Mouse (Mus musculus) midbrain, embryonic 16.5 days (tissue): ENCODE data around the gene Tanc1. TPM values are rescaled to one million over a fixed set of nuclear protein-coding genes. Genes with fewer than 3 reads are reported as not detected.

ENCODE experiments used
- ATAC-seq: fragments of 200-750 bp; cut with Nextera tagmentation; 2 replicates; pipeline ENCODE4 v1.8.0; 2017; ENCODE audit warnings: moderate TSS enrichment
- H3K27ac ChIP-seq: fragments of 300-500 bp; sonication (generic); 2 replicates; pipeline ENCODE4 v1.5.1; 2014; ENCODE audit warnings: mild to moderate bottlenecking, low read length, mixed read lengths
- H3K27me3 ChIP-seq: fragments of 300-500 bp; sonication (generic); 2 replicates; pipeline ENCODE4 v1.6.1; 2014; ENCODE audit warnings: low read depth, low read length, mixed read lengths; ENCODE audit not compliant: control insufficient read depth, insufficient read depth
- H3K36me3 ChIP-seq: fragments of 300-500 bp; sonication (generic); 2 replicates; pipeline ENCODE4 v1.6.1; 2014; ENCODE audit warnings: mild to moderate bottlenecking, low read length, moderate library complexity, mixed read lengths; ENCODE audit not compliant: control insufficient read depth, insufficient read depth
- H3K4me1 ChIP-seq: fragments of 300-500 bp; sonication (generic); 2 replicates; pipeline ENCODE4 v1.6.1; 2014; ENCODE audit warnings: mild to moderate bottlenecking, low read length, mixed read lengths; ENCODE audit not compliant: control insufficient read depth, insufficient read depth
- H3K4me2 ChIP-seq: fragments of 300-500 bp; sonication (generic); 2 replicates; pipeline ENCODE4 v1.6.1; 2014; ENCODE audit warnings: mild to moderate bottlenecking, low read length, mixed read lengths
- H3K4me3 ChIP-seq: fragments of 300-500 bp; sonication (generic); 2 replicates; pipeline ENCODE4 v1.5.1; 2014; ENCODE audit warnings: low read depth, mild to moderate bottlenecking, low read length, moderate library complexity, mixed read lengths
- H3K9ac ChIP-seq: fragments of 300-500 bp; sonication (generic); 2 replicates; pipeline ENCODE4 v1.6.1; 2014; ENCODE audit warnings: low read depth, low read length, mixed read lengths
- H3K9me3 ChIP-seq: fragments of 300-500 bp; sonication (generic); replicated peaks from 2 replicates; pipeline ENCODE4 v1.6.1; 2014; ENCODE audit warnings: mild to moderate bottlenecking, low read length, mixed read lengths; ENCODE audit not compliant: control insufficient read depth, poor library complexity, severe bottlenecking
- WGBS: fragments of 180-500 bp; shearing (Covaris S2); extraction: QIAGEN DNeasy Blood & Tissue Kit; methylation state at CpG from one replicate; pipeline ENCODE4 v1.1.7; 2014; 5-methylcytosine and 5-hydroxymethylcytosine counted together
- polyA plus RNA-seq: library from polyadenylated mRNA; unstranded; fragments of >200 nt; fragmentation: Nextera tagmentation; extraction: Ambion mirVana; gene quantifications from 2 replicates; pipeline ENCODE4 v1.2.1, GENCODE M21; 2015

Gene Tanc1
- polyA plus RNA-seq, 1 experiment from 2014 or later: 4.2 TPM

DNA sequence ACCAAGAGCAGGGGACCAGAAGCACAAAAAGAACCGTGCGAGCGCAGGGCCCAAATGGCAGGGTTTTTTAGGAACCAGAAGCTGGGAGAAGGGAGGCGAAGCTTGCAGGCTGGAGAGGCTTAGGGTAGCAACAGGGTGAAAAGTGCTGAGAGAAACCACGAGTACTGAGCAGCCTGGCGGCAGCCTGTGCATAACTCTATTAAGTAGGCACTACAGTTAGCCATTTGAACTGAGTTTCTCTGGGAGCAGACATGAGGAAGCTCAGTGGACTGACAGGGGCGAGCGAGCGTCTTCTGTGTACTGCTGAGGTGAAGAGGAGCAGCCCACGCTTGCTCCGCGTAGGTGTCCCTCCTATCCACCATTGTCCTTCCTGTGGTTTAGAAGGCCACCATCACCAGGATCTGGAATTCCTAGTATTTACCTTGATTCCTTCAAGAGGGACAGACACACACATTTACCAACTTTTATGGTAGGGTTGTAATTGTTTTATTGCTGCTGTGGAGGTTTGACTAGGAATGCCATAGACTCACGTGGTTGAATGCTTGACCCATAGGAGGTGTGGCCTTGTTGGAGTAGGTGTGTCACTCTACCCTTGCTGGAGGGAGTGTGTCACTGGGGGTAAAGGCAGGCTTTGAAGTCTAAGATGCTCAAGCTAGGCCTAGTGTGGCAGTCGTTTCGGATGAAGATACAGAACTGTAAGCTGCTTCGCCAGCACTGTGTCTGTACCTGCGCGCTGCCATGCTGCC, 25.4 kb downstream of the Tanc1 start:
- Histone ChIP-seq H3K4me2 (no peak overlapping the region), H3K27ac (no peak overlapping the region), H3K4me3 (no peak overlapping the region), H3K4me1 (no peaks in the 10 kb centered on the region), H3K9me3 (peaks cover 4% of the 10 kb centered on the region; the same call in 1 of the 2 replicates), H3K9ac (no peak overlapping the region), H3K36me3 (no peaks in the 10 kb centered on the region), H3K27me3 (no peaks in the 10 kb centered on the region; the same call in none of the 2 replicates)
- WGBS: 96% methylated on average over 18 of the region's 18 CpGs
- ATAC-seq: no peak

DNA sequence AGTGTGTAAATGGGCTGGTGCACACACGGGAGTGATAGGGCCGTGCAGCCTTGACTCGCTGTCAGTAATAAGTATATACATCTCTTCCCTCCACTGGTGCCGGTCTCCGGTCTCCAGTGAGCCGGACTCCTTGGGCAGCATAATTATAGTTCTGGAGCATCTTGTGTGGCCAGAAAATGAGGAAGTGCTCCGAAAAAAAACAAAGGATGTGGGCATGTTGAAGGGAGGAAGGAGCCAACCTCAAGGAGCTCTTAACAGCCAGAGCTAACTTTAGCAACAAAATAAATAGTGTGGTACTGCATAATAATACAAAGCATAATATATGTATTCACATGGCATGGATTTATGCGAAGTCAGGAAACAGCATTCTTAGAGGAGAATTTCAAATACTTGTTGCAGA, 30.9 kb downstream of the Tanc1 start:
- peaks cover 2% of the 10 kb centered on the region; the same call in 1 of the 2 replicates for H3K4me1 ChIP-seq
- no peak overlapping the region for H3K27ac ChIP-seq
- peaks cover 17% of the 10 kb centered on the region for H3K27me3 ChIP-seq
- no peak for ATAC-seq
- H3K4me3 ChIP-seq: no peak overlapping the region
- H3K36me3 ChIP-seq: no peaks in the 10 kb centered on the region
- H3K9ac ChIP-seq: no peak overlapping the region
- no peaks in the 10 kb centered on the region for H3K9me3 ChIP-seq
- 86% methylated on average over 8 of the region's 8 CpGs for WGBS
- H3K4me2 ChIP-seq: no peak overlapping the region

DNA sequence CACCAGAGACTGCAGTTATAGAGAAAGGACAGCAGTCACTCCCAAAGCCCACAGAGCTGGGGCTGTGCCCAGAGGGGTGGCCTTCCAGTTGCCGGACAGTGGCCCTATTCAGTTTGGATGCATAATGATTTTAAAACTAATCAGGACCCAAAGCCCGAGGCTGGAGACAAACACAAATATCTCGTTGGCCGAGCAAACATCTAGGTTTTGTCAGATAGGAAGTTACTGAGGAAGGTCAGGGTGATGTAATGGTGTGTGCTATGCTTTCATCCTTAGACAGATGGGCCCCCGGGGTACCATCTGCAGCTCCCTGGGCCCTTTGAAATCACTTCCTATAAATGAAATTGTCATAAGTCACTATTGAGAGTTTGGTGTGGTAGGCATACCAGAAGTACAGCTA, 33.0 kb downstream of the Tanc1 start:
- no peak overlapping the region for H3K27ac ChIP-seq
- H3K9ac ChIP-seq: no peak overlapping the region
- no peaks in the 10 kb centered on the region for H3K36me3 ChIP-seq
- H3K27me3 ChIP-seq: peaks cover 25% of the 10 kb centered on the region
- no peak for ATAC-seq
- peaks cover 15% of the 10 kb centered on the region; the same call in 1 of the 2 replicates for H3K4me1 ChIP-seq
- no peak overlapping the region for H3K4me2 ChIP-seq
- H3K9me3 ChIP-seq: no peaks in the 10 kb centered on the region
- H3K4me3 ChIP-seq: no peak overlapping the region
- 67% methylated on average over 5 of the region's 5 CpGs for WGBS

DNA sequence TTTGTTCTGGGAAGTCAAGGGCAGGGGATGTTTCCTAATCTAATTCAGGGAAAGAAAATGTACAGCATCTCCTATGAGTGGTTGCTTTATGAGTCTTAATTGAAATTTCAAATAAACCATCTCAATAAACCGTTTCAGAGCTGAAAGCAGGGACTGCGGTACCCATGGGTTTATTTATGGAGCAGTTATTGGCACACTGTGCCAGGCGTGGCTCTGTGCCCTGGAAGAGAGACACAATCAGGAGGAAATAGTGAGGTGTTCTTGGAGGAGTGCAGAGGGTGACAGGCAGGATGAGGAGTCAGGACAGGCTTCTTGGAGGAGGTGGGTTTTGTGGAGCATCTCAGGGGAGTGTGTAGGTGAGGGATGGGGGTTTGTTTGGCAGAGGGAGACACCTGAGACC, 33.7 kb downstream of the Tanc1 start:
- Histone ChIP-seq H3K4me2 (no peak overlapping the region), H3K4me3 (no peak overlapping the region), H3K9me3 (no peaks in the 10 kb centered on the region), H3K36me3 (no peaks in the 10 kb centered on the region), H3K4me1 (peaks cover 15% of the 10 kb centered on the region; the same call in 1 of the 2 replicates), H3K27ac (no peak overlapping the region), H3K9ac (no peak overlapping the region), H3K27me3 (peaks cover 26% of the 10 kb centered on the region)
- 64% methylated on average over 3 of the region's 3 CpGs for WGBS
- ATAC-seq: no peak

DNA sequence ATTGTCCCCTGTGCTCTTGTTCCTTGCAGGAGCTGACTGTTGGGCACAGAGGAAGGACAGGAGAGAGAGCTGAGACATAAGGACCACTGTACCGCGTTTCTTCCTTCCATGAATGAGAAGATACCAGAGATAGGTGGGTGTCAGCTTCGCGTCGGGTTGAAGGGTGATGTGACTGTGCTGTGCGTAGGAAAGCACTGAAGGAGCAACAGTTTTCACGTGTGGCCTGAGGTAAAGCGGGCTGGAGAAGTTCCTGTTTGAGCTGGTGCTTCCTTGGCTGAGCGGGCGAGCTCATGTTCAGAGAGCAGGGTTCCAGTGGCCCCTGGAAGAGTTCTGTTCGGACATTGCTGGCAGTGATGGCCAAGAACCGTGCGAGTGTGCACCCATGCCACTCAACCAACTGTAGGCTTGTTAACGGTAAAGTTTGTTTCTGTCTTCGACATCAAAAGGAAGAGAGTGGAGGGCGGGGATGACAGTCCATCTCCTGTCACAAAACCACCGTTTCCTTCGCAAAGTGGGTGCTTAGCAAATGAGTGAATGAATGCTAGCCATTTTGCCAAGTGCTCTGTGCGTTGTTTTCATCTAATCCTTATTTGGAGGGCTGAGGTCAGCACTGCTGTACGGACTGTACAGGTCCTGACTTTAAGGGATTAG, 35.0 kb downstream of the Tanc1 start:
- no peaks in the 10 kb centered on the region for H3K36me3 ChIP-seq
- H3K27ac ChIP-seq: no peak overlapping the region
- H3K27me3 ChIP-seq: peaks cover 26% of the 10 kb centered on the region
- H3K9ac ChIP-seq: no peak overlapping the region
- H3K4me3 ChIP-seq: no peak overlapping the region
- peaks cover 15% of the 10 kb centered on the region; the same call in 1 of the 2 replicates for H3K4me1 ChIP-seq
- H3K4me2 ChIP-seq: no peak overlapping the region
- ATAC-seq: no peak
- WGBS: 91% methylated on average over 20 of the region's 20 CpGs
- H3K9me3 ChIP-seq: no peaks in the 10 kb centered on the region

DNA sequence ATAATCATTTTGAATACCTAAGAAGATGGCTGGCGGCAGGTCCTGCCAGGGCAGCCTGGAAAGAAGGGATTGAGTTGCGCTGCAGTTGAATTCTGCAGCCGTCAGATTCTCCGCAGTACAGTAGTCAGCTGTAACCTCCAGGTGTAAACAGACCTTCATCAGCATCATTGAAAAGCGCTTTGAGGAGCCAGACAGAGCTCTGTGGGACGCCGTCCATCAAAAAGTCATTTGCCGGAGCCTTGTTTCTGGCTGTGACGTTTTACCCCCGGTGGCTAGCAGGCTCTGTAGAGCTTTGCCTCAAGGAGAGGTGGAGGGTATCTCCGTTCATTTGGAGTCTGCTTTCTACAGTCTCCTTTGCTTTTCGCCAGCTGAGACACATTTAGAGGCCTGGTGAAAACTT, 36.6 kb downstream of the Tanc1 start:
- ATAC-seq: 0 out of 2 replicates have a peak, but pooled peaks have one; percentile 18
- Histone ChIP-seq H3K9ac (0 out of 2 replicates have a peak overlapping the region, but pooled peaks have one; percentile 48), H3K9me3 (no peaks in the 10 kb centered on the region), H3K4me2 (peak overlapping the region; percentile 34), H3K27me3 (peaks cover 26% of the 10 kb centered on the region), H3K36me3 (no peaks in the 10 kb centered on the region), H3K4me3 (no peak overlapping the region), H3K27ac (no peak overlapping the region), H3K4me1 (peaks cover 15% of the 10 kb centered on the region; the same call in 1 of the 2 replicates)
- 11% methylated on average over 12 of the region's 12 CpGs for whole genome bisulfite sequencing

DNA sequence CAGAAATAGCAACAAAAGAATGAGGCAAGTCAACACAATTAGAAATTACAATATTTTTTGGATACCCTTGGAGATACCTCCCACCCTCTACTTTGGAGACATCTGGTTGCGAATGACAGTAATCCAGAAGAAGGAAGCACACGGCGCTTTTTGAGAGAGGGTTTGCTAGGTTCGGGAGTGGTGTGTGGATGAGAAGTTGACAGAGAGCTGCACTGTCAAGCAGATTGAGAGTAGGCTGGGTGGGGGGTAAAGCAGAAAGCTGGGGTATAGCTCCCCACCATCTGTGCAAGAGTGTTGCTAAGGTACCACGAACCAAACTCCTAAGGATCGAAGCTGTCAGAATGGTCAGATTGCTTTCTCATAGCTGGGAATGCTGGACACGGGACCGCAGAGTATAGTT, 40.0 kb downstream of the Tanc1 start:
- Histone ChIP-seq H3K36me3 (no peaks in the 10 kb centered on the region), H3K27me3 (peaks cover 18% of the 10 kb centered on the region), H3K4me1 (peaks cover 19% of the 10 kb centered on the region; the same call in 1 of the 2 replicates), H3K4me3 (no peak overlapping the region), H3K4me2 (no peak overlapping the region), H3K9ac (no peak overlapping the region), H3K27ac (no peak overlapping the region), H3K9me3 (no peaks in the 10 kb centered on the region)
- WGBS: 93% methylated on average over 8 of the region's 8 CpGs
- no peak for ATAC-seq

DNA sequence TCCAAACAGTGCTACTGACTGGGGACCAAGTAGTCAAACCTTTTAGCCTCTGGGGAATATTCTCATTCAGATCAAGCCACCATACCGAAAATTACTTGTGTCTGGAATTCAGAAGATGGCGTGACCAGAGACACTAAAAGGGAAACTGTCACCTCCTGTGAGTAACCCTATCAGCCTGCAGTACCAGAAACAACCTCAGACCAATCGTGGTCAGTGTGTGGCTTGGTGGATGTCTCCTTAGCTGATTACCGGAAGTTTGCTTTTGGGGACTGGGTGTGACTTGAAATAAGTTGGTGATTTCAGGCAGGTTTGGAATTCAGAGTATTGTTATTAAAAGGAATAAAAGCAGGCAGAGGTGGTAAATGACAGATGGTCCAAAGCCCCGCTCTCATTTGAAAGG, 40.9 kb downstream of the Tanc1 start:
- H3K9me3 ChIP-seq: no peaks in the 10 kb centered on the region
- H3K4me1 ChIP-seq: peaks cover 19% of the 10 kb centered on the region; the same call in 1 of the 2 replicates
- no peak overlapping the region for H3K9ac ChIP-seq
- ATAC-seq: no peak
- no peak overlapping the region for H3K4me2 ChIP-seq
- H3K27me3 ChIP-seq: peaks cover 9% of the 10 kb centered on the region
- no peak overlapping the region for H3K4me3 ChIP-seq
- 59% methylated on average over 5 of the region's 5 CpGs for WGBS
- H3K36me3 ChIP-seq: no peaks in the 10 kb centered on the region
- H3K27ac ChIP-seq: no peak overlapping the region
